Mouse (Mus musculus): ENCODE measurements around the gene Sdha. TPM values are rescaled to one million over a fixed set of nuclear protein-coding genes. Genes with fewer than 3 reads are reported as not detected.

The Sdha gene
- total and polyA plus RNA-seq, 3 experiments = 120 to 249 (median 161) TPM

DNA sequence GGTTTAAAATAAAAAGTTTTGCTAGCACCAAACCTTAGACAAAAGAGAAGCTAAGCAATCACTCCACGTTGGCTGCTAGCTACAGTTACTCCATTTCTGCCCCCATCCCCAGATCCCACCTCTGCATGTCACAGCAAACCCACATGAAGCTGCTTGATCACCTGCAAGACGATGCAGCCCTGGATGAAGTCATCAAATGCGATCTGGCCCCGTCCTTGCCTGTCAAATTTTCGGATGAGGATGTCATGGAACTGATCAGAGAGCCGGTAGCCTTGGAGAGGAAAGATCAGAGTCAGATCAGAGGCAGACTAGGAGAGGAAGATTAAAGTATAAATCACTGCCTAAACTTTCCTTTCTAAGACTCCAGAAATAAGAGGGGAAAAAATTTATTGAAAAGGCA lies 44.7 kb downstream of the Sdha start:
- Histone ChIP-seq H3K27ac (ENCODE audit: insufficient read depth, low read depth) (no peak overlapping the region), H3K27me3 (replicated peaks) (no peaks in the 10 kb centered on the region), H3K36me3 (replicated peaks in 1 of 2; ENCODE audit: control insufficient read depth in 1 of 2, insufficient read depth in 1 of 2, low read length in 1 of 2) (peaks cover 67 to 91% of the 10 kb centered on the region in 2 experiments), H3K9me3 (replicated peaks; ENCODE audit: low read length) (no peaks in the 10 kb centered on the region), H3K79me2 (replicated peaks; ENCODE audit: control insufficient read depth, extremely low read depth, insufficient read depth, poor library complexity, severe bottlenecking) (no peaks in the 10 kb centered on the region), H3K4me3 (replicated peaks in 1 of 3; ENCODE audit: low read depth in 2 of 3, low read length in 2 of 3, poor library complexity in 1 of 3) (no peak overlapping the region), H3K9ac (ENCODE audit: insufficient read depth, low read depth) (no peak overlapping the region), H3K4me2 (ENCODE audit: insufficient read depth, low read depth, poor library complexity, severe bottlenecking) (no peak overlapping the region), H3K4me1 (ENCODE audit: control insufficient read depth in 1 of 2, insufficient read depth in 2 of 2) (no peaks in the 10 kb centered on the region)
- dilution Hi-C loops (cut with MboI; ENCODE audit: extremely low pct_ligation_motif_present, extremely low pct_unique_long_range_greater_than_20kb, low sequenced_read_pairs) (no loop called here), in situ Hi-C loops (cut with MboI; ENCODE audit: low pct_ligation_motif_present, low pct_unique_long_range_greater_than_20kb, low sequenced_read_pairs) (loop anchor here (10.0 kb wide), 1 partner anchor 351 kb away; no protein-coding TSS in a partner anchor)
- TF ChIP-seq MYC (IDR thresholded peaks at IDR 0.05; ENCODE audit: low read depth, low read length) (no peak), ZNF384 (IDR thresholded peaks at IDR 0.05; ENCODE audit: low read depth, low read length) (no peak), PAX5 (IDR thresholded peaks at IDR 0.05; ENCODE audit: low read length) (no peak)
- DNase-seq (ENCODE audit: extremely low read depth) = no peak

DNA sequence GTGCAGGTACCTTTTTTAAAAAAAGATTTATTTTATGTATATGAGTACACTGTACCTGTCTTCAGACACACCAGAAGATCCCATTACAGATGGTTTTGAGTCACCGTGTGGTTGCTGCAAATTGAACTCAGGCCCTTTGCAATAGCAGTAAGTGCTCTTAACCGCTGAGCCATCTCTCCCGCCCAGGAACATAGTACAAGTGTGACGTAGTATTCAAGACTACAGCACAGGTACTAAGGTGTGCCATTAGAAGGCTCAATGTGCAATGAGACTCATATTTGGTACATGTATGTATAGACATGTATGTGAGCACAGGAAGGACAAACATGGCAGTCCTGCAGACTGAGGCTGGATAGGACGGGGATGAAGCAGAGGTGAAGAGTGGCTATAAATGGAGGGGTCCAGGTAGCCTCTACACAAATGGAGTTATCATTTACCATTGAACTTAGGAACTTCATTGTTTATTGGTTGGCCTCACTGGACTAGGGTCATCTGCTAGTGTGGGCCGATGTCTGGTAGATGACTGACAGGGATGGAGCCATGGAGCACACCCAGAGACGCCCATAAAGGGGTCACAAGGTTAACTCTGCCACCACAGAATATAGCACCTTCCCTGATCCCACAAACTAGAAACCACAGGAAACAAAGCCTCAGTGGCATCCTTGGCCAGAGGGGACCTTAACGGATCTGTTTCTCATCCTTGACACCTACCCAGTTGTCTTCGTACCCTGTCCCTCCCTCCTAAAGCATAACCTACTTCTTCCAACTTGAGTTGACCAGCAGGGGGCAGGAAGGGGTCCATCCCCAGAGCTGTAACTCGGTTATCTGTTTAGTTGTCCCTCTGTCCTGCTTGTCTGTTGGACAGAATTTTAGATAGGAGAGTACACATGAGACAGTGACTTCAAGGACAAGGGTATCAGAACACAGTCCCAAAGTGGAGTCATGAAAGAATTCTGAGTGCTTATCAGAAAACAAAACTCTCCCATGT lies 47.7 kb downstream of the Sdha start:
- in situ Hi-C loops (cut with MboI; ENCODE audit: low pct_ligation_motif_present, low pct_unique_long_range_greater_than_20kb, low sequenced_read_pairs) (loop anchor here (5.0 to 10.0 kb wide), 2 partner anchors 110 to 348 kb away; no protein-coding TSS in a partner anchor), dilution Hi-C loops (cut with MboI; ENCODE audit: extremely low pct_ligation_motif_present, extremely low pct_unique_long_range_greater_than_20kb, low sequenced_read_pairs) (no loop called here)
- no peaks in the 10 kb centered on the region for H3K79me2 ChIP-seq (replicated peaks; ENCODE audit: control insufficient read depth, extremely low read depth, insufficient read depth, poor library complexity, severe bottlenecking)
- peaks cover 51 to 62% of the 10 kb centered on the region in 2 experiments for H3K36me3 ChIP-seq (replicated peaks in 1 of 2; ENCODE audit: control insufficient read depth in 1 of 2, insufficient read depth in 1 of 2, low read length in 1 of 2)
- no peaks in the 10 kb centered on the region for H3K27me3 ChIP-seq (replicated peaks)
- H3K9me3 ChIP-seq (replicated peaks; ENCODE audit: low read length) = no peaks in the 10 kb centered on the region
- H3K4me2 ChIP-seq (ENCODE audit: insufficient read depth, low read depth, poor library complexity, severe bottlenecking) = no peak overlapping the region
- TF ChIP-seq PAX5 (IDR thresholded peaks at IDR 0.05; ENCODE audit: low read length) (no peak), SMC3 (IDR thresholded peaks at IDR 0.05; ENCODE audit: low read depth, low read length) (peak; percentile 15; the same call in 1 of the 2 replicates), CTCF (conservative IDR thresholded peaks at IDR 0.05 in 1 of 2, IDR thresholded peaks at IDR 0.05 in 1 of 2; ENCODE audit: low read depth in 2 of 2, low read length in 2 of 2) (peak; percentile 15 to 55; a peak in 3 of 4 replicates)
- DNase-seq (ENCODE audit: extremely low read depth) = peak; percentile 13
- H3K4me1 ChIP-seq (ENCODE audit: control insufficient read depth in 1 of 2, insufficient read depth in 2 of 2) = peaks cover 0 to 3% of the 10 kb centered on the region in 2 experiments; a peak in 1 of 4 replicates
- no peak overlapping the region for H3K27ac ChIP-seq (ENCODE audit: insufficient read depth, low read depth)
- no peak overlapping the region for H3K4me3 ChIP-seq (replicated peaks in 1 of 3; ENCODE audit: low read depth in 2 of 3, low read length in 2 of 3, poor library complexity in 1 of 3)
- no peak overlapping the region for H3K9ac ChIP-seq (ENCODE audit: insufficient read depth, low read depth)

DNA sequence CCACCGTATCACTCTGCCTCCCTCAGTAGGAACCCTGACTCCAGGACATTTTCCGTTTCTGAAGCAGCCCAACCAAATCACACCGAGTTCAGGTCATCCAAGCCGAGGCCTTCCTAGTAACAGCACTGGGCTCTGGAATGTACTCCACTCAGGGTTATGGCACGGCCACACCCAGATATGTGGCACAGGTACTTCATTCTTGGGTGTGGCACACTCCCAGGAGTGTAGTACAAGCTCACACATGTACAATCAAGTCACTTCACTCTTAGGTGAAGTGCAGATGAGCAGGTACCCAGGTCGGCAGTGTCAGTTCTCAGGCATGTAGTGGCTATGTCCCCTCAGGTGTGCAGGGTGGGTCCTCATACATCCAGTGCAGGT lies 48.5 kb downstream of the Sdha start:
- Histone ChIP-seq H3K4me2 (ENCODE audit: insufficient read depth, low read depth, poor library complexity, severe bottlenecking) (no peak overlapping the region), H3K4me3 (replicated peaks in 1 of 3; ENCODE audit: low read depth in 2 of 3, low read length in 2 of 3, poor library complexity in 1 of 3) (no peak overlapping the region), H3K36me3 (replicated peaks in 1 of 2; ENCODE audit: control insufficient read depth in 1 of 2, insufficient read depth in 1 of 2, low read length in 1 of 2) (peaks cover 45 to 54% of the 10 kb centered on the region in 2 experiments), H3K79me2 (replicated peaks; ENCODE audit: control insufficient read depth, extremely low read depth, insufficient read depth, poor library complexity, severe bottlenecking) (no peaks in the 10 kb centered on the region), H3K27me3 (replicated peaks) (no peaks in the 10 kb centered on the region), H3K9ac (ENCODE audit: insufficient read depth, low read depth) (no peak overlapping the region), H3K4me1 (ENCODE audit: control insufficient read depth in 1 of 2, insufficient read depth in 2 of 2) (peaks cover 0 to 3% of the 10 kb centered on the region in 2 experiments; a peak in 1 of 4 replicates), H3K27ac (ENCODE audit: insufficient read depth, low read depth) (no peak overlapping the region), H3K9me3 (replicated peaks; ENCODE audit: low read length) (no peaks in the 10 kb centered on the region)
- in situ Hi-C loops (cut with MboI; ENCODE audit: low pct_ligation_motif_present, low pct_unique_long_range_greater_than_20kb, low sequenced_read_pairs) (loop anchor here (5.0 to 10.0 kb wide), 2 partner anchors 109 to 347 kb away; no protein-coding TSS in a partner anchor), dilution Hi-C loops (cut with MboI; ENCODE audit: extremely low pct_ligation_motif_present, extremely low pct_unique_long_range_greater_than_20kb, low sequenced_read_pairs) (no loop called here)
- no peak for DNase-seq (ENCODE audit: extremely low read depth)
- no peak for TF ChIP-seq ZKSCAN1 (IDR thresholded peaks at IDR 0.05; ENCODE audit: borderline replicate concordance, low read depth, low read length)
- TF ChIP-seq POLR2AphosphoS2 (IDR thresholded peaks at IDR 0.05; ENCODE audit: low read depth, low read length) = 0 out of 2 replicates have a peak, but pooled peaks have one; percentile 58

Data from CH12.LX (cell line).